Mouse (Mus musculus) spleen, postnatal 0 days (tissue): ENCODE results near the gene Hs3st4. TPM values are rescaled to one million over a fixed set of nuclear protein-coding genes. Genes with fewer than 3 reads are reported as not detected.

Experiments used
- polyA plus RNA-seq: library from polyadenylated mRNA; unstranded; fragments of >200 nt; fragmentation: Nextera tagmentation; extraction: Ambion mirVana; gene quantifications from 2 replicates; pipeline ENCODE4 v1.2.1, GENCODE M21; 2015

Hs3st4 gene
- 0.04 and 0.25 TPM in 2 replicates for polyA plus RNA-seq

GRCm38 (mm10) chr7:123982461-123983038, at the start of gene Hs3st4:
Gene Hs3st4 (plus strand): TSS chr7:123982869.

